Mouse (Mus musculus): Measurements from ENCODE around the gene Pdcd1lg2.

Gene Pdcd1lg2

GRCm38 (mm10) chr19:29496786-29497557 lies 86.3 kb downstream of the Pdcd1lg2 start:
- peak; percentile 60 for DNase-seq (ENCODE audit: low spot score)

- no peak for DNase-seq (ENCODE audit: low spot score)
Measured at GRCm38 (mm10) chr19:29497874-29498273, 87.2 kb downstream of the Pdcd1lg2 start.

- no peak for DNase-seq (ENCODE audit: low spot score)
Measured at GRCm38 (mm10) chr19:29498842-29499456, 88.2 kb downstream of the Pdcd1lg2 start.

GRCm38 (mm10) chr19:29500333-29500732 lies 89.6 kb downstream of the Pdcd1lg2 start:
- no peak for DNase-seq (ENCODE audit: low spot score)

- DNase-seq (ENCODE audit: low spot score): peak; percentile 51
Measured at GRCm38 (mm10) chr19:29501106-29501505, 90.4 kb downstream of the Pdcd1lg2 start.

GRCm38 (mm10) chr19:29501507-29501906 lies 90.8 kb downstream of the Pdcd1lg2 start:
- DNase-seq (ENCODE audit: low spot score): peak; percentile 93

- no peak for DNase-seq (ENCODE audit: low spot score)
Measured at GRCm38 (mm10) chr19:29504131-29504530, 93.4 kb downstream of the Pdcd1lg2 start.

GRCm38 (mm10) chr19:29505617-29506016 lies 94.9 kb downstream of the Pdcd1lg2 start:
- DNase-seq (ENCODE audit: low spot score): no peak

- no peak for DNase-seq (ENCODE audit: low spot score)
Measured at GRCm38 (mm10) chr19:29508208-29508607, 97.5 kb downstream of the Pdcd1lg2 start.

- DNase-seq (ENCODE audit: low spot score): no peak
Measured at GRCm38 (mm10) chr19:29509857-29510256, 99.1 kb downstream of the Pdcd1lg2 start.

- DNase-seq (ENCODE audit: low spot score): no peak
Measured at GRCm38 (mm10) chr19:29511826-29512225, 101.1 kb downstream of the Pdcd1lg2 start.

- DNase-seq (ENCODE audit: low spot score): peak; percentile 71
Measured at GRCm38 (mm10) chr19:29513111-29513766, 102.5 kb downstream of the Pdcd1lg2 start.

GRCm38 (mm10) chr19:29514130-29514529 lies 103.4 kb downstream of the Pdcd1lg2 start:
- no peak for DNase-seq (ENCODE audit: low spot score)

GRCm38 (mm10) chr19:29515386-29515785 lies 104.7 kb downstream of the Pdcd1lg2 start:
- no peak for DNase-seq (ENCODE audit: low spot score)

- no peak for DNase-seq (ENCODE audit: low spot score)
Measured at GRCm38 (mm10) chr19:29515991-29516390, 105.3 kb downstream of the Pdcd1lg2 start.

GRCm38 (mm10) chr19:29518409-29518808 lies 107.7 kb downstream of the Pdcd1lg2 start:
- peak; percentile 80 for DNase-seq (ENCODE audit: low spot score)

GRCm38 (mm10) chr19:29518922-29519321 lies 108.2 kb downstream of the Pdcd1lg2 start:
- DNase-seq (ENCODE audit: low spot score): no peak

Measured in adipocyte (in vitro differentiated cells).